Mouse (Mus musculus) bone marrow macrophage, adult 2 months (primary cell): ENCODE measurements around the gene Gm5129.
"Not testable (repeated sequence)": the region's sequence is repeated elsewhere in the genome, so short reads cannot be mapped to it uniquely, and the experiment has no call there.

Experiments
- CTCF ChIP-seq: IDR thresholded peaks from 2 replicates; pipeline ENCODE4 v1.5.1; 2012; ENCODE audit warnings: low read depth, mild to moderate bottlenecking, low read length, moderate library complexity
- POLR2A ChIP-seq: IDR thresholded peaks from 2 replicates; pipeline ENCODE4 v1.6.1; 2012; ENCODE audit warnings: mild to moderate bottlenecking, low read depth, low read length, borderline replicate concordance

- TF ChIP-seq POLR2A, CTCF: not testable (repeated sequence)
Observed at GRCm38 (mm10) chr5:29726070-29726469, 9.7 kb downstream of the Gm5129 start.
